Mouse (Mus musculus) brain, embryonic 14.5 days (tissue): ENCODE results near the gene Kidins220. TPM values are rescaled to one million over a fixed set of nuclear protein-coding genes. Genes with fewer than 3 reads are reported as not detected.

Experiments
- DNase-seq: peaks from one replicate; pipeline ENCODE4 v3.0.0-alpha.2; 2011; ENCODE audit warnings: low read depth
- CTCF ChIP-seq: fragments of 200-500 bp; IDR thresholded peaks from 2 replicates; pipeline ENCODE4 v1.5.1; 2012; ENCODE audit warnings: inconsistent platforms, mild to moderate bottlenecking, moderate library complexity, borderline replicate concordance; ENCODE audit not compliant: insufficient read depth, insufficient read length; ENCODE audit errors: extremely low read depth
- POLR2A ChIP-seq: fragments of 200-500 bp; IDR thresholded peaks from 2 replicates; pipeline ENCODE4 v1.6.1; 2012; ENCODE audit warnings: mild to moderate bottlenecking, inconsistent platforms, borderline replicate concordance; ENCODE audit not compliant: poor library complexity, insufficient read depth, insufficient read length, severe bottlenecking; ENCODE audit errors: extremely low read depth
- polyA plus RNA-seq: library from polyadenylated mRNA; depleted of rRNA; stranded (reverse); fragments of >200 nt; gene quantifications from 2 replicates; pipeline ENCODE4 v1.2.3, GENCODE M21; 2012

Gene Kidins220
- polyA plus RNA-seq, 1 experiment: 265 TPM

DNA sequence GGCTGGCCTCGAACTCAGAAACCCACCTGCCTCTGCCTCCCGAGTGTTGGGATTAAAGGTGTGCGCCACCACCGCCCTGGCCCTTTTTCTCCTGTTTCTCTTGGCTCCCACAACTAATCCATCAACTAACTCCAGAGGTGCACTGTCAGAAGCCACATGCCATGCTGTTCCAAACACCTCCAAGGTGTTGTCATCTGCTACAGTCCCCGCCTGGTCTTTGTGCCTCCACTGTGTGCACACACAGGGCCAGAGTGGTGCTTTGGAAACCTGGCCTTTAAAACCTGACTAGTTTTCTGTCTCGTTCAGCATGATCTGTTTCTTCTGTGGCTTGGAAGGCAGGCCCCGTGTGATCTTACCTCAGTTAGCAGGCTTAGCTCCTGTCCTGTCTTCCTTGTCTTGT lies 30.1 kb upstream of the Kidins220 start:
- TF ChIP-seq POLR2A (no peak), CTCF (no peak)

DNA sequence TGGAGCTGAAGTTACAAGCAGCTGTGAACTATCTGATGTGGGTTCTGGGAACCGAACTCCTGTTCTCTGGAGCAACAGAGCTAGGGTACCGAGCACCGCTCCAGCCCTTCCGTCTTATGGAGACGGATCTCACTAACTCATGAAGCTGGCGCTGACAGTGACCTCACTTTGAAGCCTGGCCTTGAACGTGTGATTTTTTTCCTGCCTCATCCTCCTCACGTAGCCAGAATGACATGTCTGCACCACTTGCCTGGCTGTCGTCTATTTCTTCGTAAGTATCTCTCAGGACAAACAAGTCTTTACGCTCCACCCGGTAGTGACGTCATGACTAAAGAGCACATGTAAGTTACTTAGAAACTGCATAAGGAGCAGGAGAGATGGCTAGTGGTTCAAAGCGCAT lies 27.7 kb upstream of the Kidins220 start:
- TF ChIP-seq POLR2A: no peak
- TF ChIP-seq CTCF: no peak
- no peak for DNase-seq

More for the DNA sequence above, 30.1 kb upstream of the Kidins220 start:
- DNase-seq: no peak

DNA sequence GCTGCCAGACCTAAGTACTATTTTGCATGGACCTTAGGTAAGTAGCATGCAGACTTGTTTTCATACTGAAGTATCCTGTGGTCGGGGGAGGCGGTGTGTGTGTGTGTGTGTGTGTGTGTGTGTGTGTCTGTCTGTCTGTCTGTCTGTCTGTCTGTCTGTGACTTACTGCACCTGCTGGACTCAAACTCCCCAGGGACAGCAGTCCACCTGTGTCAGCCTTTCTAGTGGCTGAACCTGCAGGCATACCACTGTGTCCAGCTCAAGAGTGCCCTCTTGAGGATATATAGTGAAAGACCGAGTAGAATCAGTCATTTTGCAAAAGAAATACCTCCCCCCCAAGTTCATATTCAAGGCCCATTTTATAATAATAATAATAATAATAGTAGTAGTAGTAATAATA lies 26.4 kb upstream of the Kidins220 start:
- TF ChIP-seq POLR2A: no peak
- peak; percentile 67; the same call in 1 of the 2 replicates for TF ChIP-seq CTCF
- DNase-seq: peak; percentile 74

DNA sequence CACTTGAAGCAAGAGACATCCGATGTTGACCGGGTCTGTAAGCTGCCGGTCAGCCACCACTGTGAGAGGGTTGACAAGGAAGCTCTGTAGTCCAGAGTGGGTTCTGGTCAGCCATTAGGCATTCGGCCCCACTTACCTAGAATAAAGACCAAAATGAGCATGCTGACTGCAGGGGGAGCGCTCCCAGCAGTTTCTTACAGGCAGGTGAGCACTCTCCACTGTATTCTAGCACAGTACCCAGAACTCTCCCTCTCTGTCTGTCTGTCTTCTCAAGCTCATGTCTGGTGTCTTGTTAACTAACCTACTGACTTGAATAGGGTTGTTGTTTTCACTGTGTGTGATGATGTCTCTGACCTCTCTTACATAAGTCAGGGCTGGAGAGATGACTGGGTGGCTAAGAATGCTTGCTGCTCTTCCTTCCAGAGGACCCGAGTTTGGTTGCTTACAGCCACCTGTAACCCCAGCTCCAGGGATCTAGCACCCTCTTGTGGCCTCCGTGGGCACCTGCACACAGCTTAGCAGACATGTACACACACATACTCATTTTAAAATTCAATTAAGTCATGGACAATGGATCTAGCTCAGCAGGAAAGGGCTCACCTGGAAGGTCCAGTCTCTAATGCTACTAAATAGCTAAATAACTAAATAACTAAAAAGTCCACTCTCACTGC lies 24.2 kb upstream of the Kidins220 start:
- peak; percentile 23 for DNase-seq
- TF ChIP-seq POLR2A: no peak
- TF ChIP-seq CTCF: peak; percentile 39; the same call in 1 of the 2 replicates

DNA sequence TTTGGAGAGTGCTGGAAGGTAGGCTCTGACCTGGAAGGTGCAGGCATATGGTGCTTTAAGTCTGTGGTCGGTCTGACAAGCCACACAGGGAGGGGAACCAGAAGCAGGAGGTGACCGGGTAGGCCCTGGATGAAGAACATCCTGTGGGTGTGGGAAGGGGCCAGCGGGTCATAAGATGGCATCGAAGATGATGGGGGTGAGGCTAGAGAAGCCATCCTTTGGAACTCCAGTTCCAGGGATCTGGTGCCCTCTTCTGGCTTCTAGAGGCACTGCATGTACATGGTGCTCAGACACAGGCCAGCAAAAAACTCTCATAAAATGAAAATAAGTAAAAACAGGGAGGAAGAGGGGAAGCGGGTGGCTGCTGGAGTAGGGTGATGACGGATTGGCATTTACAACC lies 22.6 kb upstream of the Kidins220 start:
- TF ChIP-seq POLR2A (no peak), CTCF (peak; percentile 78)

DNA sequence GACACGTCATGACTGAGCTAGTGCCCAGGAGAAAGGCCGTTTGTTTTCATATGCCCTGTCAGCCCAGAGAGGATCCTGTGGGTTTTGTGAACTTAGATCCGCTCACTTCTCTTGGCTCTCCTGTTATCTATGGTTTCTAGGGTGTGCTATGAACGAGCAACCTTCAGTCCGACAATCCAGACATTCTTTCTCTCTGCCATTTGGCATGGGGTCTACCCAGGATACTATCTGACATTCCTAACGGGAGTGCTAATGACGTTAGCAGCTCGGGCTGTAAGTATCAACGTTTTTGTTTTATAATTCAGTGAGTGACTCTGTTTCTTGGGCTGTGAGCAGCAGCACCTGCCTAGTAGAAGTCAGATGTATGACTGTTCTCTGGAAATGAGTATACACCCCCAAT lies 19.6 kb upstream of the Kidins220 start:
- no peak for DNase-seq
- TF ChIP-seq CTCF: no peak
- TF ChIP-seq POLR2A: no peak

More for the DNA sequence above, 22.6 kb upstream of the Kidins220 start:
- peak; percentile 75 for DNase-seq

DNA sequence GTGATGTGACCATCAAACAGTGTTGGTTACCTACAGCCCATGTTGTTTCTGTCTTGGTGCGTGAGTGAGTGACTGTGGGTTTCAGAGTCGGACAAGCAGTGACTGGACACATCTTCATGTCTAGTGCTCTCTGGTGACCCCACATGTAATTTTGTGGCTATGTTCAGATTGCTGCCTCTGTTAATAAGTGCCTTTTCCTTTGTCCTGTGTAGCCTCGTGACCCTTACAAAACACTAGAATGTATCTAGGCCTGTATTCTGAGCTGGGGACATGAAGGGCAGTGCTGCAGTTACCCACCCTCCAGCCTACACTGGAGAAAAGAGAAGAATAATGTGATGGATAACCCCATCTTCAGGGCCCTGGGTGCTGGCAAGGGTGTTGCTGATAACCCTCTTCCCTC lies 16.2 kb upstream of the Kidins220 start:
- TF ChIP-seq CTCF (no peak), POLR2A (no peak)

DNA sequence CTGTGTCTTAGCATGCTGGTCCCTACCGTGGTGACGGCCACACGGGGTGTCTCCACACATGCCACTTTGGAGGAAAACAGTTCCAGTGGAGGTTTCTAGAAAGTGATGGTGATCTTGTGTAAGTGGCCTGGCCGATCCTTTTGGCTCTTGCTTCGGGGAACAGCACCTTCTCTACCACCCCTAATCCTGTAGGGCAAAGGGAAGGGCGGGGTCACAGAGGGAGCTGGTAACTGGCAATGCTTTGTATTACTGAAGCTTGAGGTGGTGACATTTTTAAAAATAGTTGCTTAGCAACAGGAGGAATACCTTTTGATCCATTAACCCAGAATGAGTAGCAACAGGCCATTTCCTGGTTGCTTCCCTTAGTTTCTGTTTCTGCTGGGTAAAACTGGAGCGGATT lies 12.9 kb upstream of the Kidins220 start:
- TF ChIP-seq CTCF (no peak), POLR2A (no peak)
- no peak for DNase-seq

More for the DNA sequence above, 16.2 kb upstream of the Kidins220 start:
- DNase-seq: no peak

DNA sequence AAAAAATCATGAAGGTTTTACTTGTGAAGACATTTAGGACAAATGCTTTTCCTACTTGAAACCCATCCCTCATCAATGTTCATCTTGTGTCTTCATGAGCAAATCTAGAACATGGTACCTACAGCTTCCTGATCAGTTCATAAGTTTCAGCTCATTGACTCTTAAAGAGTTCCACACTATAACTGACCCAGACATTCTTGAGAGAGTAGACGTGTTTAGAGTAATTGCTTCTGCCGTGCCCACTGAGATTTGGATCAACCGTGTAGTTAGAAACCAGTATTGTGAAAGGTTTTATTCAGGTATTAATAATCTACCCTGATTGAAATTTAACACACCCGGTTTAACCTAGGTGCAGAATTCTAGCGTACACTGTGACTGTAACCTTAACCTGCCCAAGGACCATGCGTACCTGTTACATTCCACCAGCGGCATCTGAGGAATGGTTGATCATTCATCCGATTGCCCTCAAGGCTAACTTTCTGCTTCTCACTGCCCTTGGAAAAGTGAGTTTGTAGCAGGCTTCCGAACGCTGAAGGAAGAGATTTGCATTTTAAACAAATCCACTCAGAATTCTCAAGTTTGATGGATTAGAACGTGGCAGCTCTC lies 12.3 kb upstream of the Kidins220 start:
- TF ChIP-seq POLR2A (no peak), CTCF (no peak)
- no peak for DNase-seq

DNA sequence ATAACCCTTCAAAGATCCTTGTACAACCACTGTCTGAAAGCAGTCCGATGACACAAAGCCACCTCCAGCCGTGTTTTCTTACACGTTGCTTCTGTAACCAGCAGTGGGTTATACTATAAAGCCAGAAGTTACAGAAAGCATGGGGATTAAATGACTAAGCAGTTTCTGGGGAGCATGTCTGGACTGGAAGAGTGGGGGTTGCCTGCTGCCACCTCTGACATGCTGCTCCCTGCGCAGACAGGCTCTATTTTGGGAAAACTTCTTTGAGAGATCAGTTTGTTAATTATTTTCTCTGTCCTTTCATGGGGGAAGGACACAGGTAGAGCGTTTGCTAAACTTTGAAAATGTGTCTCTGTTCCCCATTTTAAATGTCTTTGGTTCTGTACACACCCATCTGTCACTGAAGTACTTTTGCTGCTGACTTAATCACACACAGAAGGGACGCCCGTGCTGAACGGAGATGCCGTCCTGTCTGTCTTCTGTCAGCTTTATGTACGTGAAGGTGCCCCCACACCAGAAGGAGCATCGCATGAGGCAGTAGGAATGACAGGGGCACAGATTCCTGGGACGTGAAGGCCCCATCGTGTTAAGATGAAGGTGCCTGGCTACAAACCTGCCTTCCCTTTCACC lies 11.2 kb upstream of the Kidins220 start:
- peak; percentile 48 for DNase-seq
- TF ChIP-seq CTCF (no peak), POLR2A (no peak)

DNA sequence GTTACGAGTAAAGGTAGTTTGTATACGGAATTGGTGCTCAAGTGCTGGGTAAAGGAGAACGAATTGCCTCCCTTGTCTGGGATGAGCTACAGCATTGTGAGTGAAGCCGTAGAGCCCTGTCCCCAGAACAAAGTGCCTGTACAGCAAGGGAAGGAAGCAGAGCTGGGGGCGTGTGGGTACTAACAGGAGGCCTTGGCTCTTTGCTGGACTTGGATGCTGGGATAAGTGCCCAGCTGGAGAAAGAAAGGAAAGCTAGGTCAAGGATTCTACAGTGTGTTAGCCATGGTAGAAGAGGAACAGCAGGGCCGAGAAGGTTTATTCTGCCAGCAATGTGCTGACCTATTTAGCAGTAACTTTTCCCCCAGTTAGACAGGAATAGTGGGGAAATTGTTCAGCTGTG lies 9.3 kb upstream of the Kidins220 start:
- TF ChIP-seq POLR2A (no peak), CTCF (no peak)
- no peak for DNase-seq
